Mouse (Mus musculus): ENCODE measurements around the gene Tex12.

Gene Tex12

DNA sequence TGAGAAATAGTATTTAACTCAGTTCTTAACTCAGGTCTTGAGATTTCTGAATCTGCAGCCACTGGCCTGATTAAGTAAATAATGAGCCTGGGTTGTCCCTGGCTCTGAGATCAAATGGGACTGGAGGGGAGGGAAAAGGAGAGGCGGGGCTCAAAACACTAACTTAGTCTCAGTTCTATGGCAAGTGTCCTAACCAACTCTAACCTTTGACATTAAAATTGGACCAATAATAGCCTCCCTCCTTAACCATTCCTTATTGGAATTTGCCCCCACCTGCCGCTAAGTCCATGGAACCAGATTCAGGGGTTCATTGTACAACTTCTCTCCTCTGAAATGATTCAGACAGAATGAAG, 6.1 kb downstream of the Tex12 start, which contains the start of gene Bco2:
Gene Bco2, minus strand, starts transcription at position 88 of the 353 bp plus-strand sequence.
- no peak for DNase-seq (ENCODE audit: low spot score)

DNA sequence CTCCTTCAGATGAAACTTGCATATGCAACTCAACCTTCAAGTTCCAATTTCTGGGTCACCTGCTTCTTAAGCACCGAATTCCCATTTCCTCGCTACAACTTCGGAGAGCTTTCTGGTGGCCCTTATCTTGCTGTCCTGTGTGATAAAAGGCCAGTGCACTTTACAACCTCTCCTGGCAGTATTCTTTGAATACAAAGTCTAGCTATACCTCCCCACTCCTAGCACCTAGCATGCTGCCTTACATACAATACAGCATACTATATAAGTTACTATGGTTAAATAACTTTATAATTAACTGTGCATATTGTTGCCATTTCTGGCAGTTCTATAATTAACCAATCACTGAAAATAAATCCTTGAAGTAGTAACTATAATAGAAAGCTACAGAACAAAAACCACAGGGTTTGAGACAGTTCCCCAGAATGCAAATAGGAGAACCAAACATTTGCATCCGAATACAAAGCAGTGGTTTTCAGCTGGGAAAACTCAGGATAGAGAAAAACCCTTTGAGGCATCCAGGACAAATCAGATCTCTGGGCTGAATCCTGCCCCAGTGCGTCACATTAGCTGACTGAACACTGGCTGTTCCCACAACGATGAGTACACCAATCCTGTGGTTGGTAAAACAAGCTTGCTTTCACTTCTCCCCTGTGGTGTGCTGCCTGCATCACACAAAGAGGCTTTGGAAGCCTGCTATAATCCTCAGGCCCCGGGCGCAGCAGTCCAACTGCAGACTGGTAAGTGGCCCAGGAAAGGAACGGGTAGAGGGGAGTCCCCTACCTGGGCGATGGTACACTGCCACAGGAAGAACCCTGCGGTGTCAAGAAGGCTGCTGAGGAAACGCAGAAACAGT, 6.7 kb downstream of the Tex12 start, which contains the start of gene Il18:
Gene Il18, plus strand, starts transcription at position 587 of the 853 bp plus-strand sequence.
- DNase-seq (ENCODE audit: low spot score), result no peak

DNA sequence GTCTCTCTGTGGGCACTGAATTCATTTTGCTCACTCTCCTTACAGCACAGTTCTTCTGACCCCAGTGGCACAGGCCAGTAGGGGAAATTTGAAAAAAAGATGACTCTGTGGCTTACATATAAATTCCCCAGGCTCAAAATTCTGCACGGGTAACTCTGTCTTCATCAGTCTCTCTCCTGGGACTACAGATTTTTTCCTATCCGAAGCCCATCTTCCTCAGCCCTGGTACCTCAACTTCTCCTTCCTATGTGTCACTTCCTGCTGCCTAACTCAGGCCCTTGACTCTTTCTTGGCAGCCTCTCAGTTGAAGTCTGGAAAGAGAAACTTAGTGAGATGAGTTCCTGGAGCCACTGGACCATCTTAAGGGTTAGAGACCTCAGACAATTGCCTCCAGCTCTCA, 7.6 kb downstream of the Tex12 start:
- DNase-seq (ENCODE audit: low spot score), result no peak

DNA sequence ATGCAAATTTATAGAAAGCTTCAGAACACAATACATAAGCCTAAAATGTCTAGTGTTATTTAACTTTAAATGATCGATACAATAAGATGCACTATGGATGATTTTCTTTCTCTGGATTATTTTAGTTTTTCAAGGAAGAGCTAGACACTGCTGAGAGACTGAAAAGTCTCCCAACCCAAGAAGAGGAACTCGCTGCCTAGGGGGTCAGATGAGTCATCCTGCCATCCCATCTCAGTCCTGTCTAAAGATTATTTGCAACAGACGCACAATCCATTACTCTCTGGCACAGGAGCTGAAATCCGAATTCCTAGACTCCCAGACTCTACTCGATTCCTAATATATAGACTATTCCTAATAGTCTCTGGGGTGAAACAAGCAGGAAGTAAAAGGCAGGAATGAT, 8.9 kb downstream of the Tex12 start:
- no peak for DNase-seq (ENCODE audit: low spot score)

DNA sequence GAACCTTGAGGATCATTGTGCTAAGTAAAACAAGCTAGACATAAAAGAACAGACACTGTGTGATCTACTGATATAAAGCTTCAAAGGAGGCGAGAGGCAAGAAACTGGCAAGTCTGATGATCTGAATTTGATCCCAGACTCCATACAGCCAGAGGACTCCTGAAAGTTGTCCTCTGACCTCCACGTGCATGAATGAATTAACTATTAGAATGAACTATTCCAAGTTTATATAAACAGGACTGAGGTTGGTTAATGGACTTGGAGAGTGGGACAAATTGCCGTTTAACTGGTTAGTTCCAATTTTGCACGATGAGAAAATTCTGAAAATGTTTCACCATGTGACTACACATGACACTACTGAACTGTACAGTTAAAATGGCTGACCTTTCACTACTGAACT, 12.2 kb downstream of the Tex12 start:
- no peak for DNase-seq (ENCODE audit: low spot score)

DNA sequence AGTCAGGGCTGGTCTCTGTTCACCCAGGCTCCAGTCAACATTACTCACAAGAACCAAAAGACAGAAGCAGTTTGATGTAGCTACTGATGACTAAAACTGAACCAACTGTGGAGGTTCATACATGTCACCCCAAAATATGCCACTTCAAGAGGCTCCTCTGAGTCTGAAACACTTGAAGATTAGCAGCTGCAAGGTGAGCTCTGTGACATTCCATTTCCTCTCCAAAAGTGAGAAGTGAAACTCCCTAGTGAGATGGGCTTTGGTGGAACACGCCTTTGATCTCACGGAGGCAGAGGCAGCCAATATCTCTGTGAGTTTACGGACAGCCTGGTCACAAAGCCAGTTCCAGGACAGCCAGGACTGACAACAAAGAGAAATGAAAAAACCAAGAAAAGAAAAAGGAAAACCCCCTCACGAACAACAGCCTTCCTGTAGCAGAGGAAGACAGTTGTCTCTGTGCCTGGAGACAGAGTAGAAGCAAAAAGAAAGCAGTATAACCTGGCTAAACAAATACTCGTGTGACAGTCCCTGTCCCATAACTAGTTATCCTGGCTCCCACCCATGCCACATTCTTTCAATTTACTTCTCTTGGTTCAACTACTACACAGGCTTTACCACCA, 13.2 kb downstream of the Tex12 start:
- DNase-seq (ENCODE audit: low spot score), result no peak

DNA sequence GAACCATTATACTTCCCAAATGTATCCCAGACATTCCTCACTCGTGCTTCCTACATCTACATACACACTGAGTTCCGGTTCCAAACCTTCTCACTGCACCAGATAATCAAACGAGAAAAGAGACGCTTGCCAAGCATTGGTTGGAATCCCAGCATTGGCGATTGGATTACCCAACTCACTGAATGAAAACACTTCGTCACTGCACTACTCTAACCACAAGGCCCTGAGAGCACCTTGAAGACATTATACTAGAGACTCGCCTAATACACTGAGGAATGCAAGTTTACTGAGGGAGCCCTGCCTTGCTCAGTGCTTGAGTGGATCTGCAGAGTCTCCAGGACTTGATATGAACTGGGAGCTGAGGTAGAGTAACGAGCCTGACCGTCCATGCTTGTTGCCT, 18.7 kb downstream of the Tex12 start:
- DNase-seq (ENCODE audit: low spot score), result no peak

DNA sequence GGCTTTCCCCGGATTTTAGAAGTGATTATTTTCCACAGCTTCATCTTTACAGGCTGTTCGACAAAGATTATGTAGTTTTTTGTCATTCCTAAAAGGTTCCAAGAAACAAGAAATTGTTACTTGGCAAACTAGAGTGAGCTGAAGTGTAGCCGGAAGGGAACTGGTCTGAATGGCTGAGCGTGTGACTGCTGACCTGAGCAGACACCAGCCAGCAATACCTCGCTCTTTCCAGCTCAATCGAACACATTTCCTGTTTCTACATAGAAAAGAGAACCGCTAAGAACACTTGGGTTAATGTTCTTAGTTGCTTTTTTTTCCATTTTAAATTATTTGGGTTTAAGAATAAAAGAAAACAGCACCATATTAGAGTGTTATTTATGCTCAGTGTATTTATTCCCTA, 21.0 kb downstream of the Tex12 start:
- DNase-seq (ENCODE audit: low spot score), result no peak

DNA sequence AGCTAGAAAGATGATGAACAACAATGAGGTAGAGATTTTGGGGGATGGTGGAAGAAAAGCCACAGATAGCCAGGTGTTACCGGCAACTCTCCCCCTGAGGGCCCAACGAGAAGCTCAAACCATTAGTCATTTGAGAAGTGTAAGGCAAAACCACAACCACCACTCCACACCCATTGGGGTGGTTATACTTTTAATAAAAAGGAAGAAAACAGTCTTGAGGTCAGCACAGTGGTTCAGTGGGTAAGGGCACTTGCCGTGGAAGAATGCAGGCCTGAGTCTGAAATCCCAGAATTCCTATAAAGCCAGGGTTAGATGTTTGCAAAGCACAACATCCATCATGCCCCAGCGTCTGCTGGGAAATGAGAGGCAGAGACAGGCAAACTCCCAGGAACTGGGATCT, 23.8 kb downstream of the Tex12 start:
- no peak for DNase-seq (ENCODE audit: low spot score)

DNA sequence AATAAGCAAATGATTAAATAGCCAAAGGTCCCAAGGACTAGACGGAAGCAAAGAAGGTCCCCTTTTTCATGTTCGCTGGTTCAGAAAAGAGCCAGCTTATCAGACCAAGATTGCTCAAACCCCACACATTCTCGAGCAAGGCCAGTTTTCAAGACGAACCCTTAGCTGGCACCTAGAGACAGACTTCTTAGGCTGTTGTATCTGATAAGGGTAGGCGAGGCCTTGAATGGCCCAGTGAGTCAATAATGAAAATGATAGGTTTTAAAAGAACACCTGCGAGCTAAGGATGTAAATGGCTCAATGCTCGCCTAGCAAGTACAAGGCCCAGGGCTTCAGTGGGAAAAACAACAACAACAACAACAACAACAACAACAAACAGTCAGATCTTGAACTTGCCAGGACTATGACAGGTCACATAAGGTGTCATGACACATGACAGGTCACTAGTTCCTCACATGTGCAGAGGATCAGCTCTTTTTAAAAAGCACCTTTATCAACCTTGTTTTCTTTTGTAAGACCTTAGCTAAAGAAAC, 24.5 kb downstream of the Tex12 start:
- DNase-seq (ENCODE audit: low spot score), result no peak

DNA sequence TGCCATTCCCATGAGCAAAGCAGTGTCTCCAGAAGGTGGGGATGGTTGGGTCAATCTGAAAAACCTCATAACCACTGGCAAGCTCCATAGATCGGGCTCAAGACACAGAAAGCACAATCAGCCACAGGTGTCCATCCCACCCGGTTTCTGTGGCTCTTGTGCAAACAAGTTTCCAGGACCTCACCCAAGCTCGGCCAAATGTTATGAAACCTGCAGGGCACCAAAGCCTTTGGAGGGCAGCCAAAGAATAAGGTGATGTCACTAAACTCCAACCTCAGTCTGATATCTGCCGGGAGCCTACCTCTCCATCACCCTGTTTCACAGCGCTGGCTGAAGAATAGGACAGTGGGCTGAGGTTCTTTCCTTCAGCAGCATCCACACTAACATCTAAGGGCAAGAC, 25.2 kb downstream of the Tex12 start:
- no peak for DNase-seq (ENCODE audit: low spot score)

DNA sequence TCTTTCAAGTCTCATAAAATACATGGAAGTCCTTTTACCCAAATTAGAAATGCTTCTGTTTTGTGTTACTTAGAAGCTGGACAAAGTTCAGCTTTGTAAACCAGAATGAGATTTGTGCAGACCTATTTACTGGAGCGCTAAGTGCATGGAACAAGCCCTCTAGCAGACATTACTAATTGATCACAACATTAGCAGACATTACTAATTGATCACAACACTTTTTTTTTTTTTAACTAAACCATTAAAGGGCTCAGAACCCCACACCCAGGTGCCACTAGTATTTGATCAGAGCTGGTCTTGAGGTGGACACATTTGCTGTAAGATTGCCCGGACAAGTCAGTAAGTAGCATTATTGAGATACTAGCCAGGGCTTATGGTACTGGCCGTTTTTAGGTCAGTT, 27.3 kb downstream of the Tex12 start:
- no peak for DNase-seq (ENCODE audit: low spot score)

DNA sequence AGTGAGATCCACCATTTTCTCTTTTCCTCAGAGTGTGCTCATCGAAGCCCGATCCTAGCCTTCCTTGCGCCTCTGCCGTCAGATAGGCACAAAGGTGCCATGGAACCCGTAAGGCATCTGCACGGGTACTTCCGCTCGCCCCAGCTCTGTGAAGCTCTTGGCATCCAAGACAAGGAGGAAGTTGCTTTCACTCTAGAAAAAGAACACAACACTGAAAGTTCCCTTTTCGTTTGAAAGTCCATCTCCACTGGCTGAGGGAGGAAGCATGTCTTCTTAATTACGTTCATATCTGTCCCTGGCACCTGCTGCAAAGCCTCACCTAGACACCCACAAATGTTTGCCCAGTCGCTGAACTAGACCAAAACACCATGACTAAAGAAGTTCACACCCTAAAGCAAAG, 27.8 kb downstream of the Tex12 start:
- no peak for DNase-seq (ENCODE audit: low spot score)

DNA sequence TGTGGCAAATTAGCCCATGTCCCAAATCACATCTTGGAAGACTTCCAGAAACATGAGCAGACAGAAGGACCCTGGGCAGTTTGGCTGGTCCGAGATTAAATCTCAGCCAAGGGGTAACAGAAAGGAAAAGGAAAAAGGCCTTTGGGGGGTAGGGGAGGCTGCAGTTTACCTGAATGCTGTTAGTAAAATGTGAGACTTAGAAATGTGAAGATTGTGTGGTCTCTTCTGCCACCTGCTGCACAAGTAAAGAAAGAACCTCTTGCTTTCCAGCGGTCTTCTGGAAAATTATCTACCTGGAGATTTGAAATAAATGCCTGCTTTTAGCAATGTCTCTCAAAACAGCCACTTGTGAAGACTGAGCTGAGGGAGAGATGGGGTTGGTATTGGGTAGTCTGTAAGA, 30.2 kb downstream of the Tex12 start:
- DNase-seq (ENCODE audit: low spot score), result no peak

DNA sequence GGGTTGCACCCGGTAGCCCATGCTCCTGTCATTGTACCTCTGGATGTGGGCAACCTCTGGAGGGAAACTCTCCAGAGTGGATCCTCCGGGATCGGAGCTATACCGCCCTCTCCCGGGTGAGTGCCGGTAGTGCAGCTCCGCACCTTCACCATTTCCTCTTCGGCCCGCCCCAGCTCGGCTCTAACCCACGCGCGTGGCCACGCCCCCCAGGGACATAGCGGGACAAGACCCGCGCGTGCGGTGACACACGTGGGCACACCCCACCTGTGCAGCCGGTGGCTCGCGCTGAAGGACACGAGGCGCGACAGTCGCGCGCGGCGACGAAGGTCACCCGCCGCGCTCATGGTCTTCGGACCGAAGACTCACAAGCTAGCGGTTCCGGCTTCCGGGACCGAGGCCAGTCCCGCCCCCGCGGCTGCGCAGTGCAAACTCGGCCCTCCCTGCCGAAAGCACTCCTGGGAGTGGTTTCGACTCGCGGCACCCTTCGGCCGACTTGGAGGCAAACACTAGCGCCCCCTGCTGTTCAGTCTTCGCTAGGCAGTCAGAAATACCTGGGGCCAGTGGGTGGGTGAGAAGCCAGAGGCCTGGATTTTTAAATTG, 32.7 kb downstream of the Tex12 start, which contains the start of gene Pts:
Gene Pts, minus strand, starts transcription at position 432 of the 600 bp plus-strand sequence.
- peak; percentile 94 for DNase-seq (ENCODE audit: low spot score)

DNA sequence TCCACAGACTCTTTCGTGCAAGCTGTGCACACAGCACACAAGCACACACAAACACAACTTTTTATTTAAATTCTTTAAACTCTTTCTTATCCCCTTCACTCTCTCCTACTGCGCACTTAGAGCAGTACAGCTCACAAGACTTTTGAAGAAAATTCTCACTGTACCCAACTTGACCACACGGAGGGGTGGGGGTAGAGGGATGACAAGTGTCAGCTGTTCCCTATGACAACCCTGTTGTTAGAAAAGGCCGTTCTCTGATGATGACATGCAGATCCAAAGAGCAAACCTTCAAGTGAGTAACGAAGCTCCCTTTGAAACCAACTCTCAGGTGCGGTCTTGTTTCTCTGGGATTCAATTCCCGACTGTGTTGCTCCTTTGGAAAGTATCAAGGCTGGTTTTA, 33.3 kb downstream of the Tex12 start:
- DNase-seq (ENCODE audit: low spot score), result no peak

DNA sequence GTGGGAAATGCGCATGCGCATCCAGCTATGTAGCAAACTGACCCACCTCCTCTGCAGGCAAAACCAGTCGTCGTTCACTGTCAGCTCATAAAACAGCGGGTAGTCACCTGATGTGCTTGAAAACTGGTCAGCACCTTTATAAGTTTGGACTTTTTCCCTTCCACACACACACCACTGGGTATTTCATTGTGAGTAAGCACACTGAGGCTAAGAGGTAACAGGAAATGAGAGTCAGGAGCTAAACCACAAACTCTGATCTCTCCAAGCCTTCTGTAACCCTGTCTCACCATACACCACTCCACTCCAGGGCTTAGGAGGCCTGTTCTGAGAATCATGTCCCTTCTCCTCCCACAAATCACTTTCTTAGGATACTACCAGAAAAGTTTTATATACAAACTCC, 35.5 kb downstream of the Tex12 start:
- no peak for DNase-seq (ENCODE audit: low spot score)

DNA sequence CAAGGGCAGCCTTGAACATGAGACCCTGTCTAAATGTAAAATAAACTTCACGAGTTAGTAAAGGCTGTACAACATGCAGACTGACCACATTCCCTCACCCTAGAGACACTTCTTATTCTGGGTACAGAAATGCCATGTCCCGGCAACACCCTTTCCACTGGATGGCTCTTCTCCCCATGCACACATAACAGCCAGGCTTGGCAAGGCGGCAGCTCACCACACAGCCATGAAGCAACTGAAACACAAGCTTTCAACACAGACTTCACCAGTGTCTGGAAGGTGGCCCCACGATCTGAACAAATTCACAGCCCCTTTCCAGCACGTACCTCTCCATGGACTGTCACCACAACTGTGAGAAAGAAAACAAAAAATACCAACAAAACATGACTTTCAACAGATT, 36.2 kb downstream of the Tex12 start:
- DNase-seq (ENCODE audit: low spot score), result no peak

DNA sequence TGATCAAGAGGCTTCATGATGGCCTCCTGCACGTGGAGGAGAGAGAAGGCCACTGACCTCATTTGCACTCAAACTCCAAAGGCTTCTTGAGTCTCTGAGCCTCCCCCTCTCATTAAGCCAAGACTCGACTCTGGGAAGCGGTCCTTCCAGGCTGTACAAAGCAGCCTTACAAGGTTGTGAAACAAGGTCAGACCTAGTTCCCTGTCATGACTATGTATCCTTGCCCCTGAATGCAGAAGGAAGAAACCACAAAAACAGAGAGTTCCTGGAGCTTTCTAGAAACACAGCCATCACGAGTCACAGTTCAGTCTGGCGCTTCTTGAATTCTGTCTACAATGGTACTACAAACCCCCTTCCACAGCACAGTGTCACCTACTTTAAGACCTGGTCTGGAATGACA, 38.6 kb downstream of the Tex12 start:
- no peak for DNase-seq (ENCODE audit: low spot score)

DNA sequence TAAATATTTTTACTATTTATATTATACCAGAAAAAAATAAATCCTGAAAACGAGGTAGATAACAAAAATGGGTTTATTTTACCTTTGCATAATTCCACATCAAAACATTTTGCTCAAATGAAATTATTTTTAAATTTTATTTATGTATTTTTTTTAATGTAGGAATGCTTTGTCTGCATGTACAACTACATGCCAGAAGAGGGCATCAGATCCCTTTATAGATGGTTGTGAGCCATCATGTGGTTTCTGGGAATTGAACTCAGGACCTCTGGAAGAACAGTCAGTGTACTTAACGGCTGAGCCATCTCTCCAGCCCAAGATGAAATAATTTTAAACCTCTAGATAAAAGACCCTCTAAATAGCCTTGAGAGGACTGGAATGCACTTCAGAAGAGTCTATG, 39.6 kb downstream of the Tex12 start:
- no peak for DNase-seq (ENCODE audit: low spot score)

DNA sequence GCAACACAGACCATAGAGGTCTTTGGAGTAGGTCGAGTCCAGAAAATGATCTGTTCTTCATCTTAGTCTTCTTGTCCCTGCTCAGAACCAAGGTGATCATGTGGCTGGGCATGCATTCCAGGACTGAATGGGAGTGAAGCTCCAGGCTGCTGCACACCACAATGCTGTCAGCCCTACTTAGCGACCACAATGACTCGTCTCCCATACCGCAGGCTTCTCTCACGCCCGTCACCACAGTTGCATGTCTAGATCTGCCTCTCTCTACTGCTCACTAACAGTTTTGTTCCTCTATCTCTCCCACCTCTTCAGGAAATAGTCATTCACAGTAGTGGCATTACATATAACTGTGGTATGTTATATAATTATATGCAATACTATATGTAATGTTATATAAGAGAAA, 40.4 kb downstream of the Tex12 start:
- no peak for DNase-seq (ENCODE audit: low spot score)

DNA sequence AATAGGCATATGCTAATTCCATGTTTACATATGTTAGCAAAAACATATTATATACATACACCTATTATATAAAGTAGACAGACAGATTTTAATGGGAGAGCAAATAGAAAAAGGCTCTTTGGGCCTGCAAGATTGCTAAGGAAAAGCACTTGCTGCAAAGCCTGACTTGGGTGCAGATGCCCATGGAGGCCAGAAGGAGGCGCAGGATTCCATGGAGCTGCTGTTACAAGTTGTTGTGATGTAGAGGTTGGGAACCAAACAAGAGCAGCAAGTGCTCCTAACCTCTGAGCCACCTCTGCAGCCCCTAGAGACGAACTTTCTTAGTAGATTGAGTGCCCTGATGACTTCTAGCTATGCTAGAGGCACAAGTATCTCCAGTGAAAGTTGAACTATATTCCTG, 42.3 kb downstream of the Tex12 start:
- no peak for DNase-seq (ENCODE audit: low spot score)

DNA sequence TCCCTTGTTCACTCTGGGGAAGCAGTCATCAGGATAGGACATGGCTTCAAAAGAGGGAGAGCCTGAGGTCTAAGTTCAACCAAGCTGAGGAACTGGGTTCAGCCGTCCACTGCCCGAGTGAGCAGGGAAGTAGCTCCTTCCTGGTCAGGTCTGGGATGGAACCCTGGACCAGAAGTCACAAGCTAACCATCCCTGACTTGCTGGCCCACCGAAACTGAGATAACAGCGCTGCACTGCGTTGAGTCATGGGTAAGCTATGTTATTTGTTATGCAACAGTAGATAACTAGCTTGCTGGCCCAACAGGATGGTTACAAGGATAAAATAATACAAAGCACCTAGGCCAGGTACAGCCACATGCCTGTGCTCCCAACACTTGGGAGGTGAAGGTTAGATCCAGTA, 45.7 kb downstream of the Tex12 start:
- DNase-seq (ENCODE audit: low spot score), result no peak

Data from urinary bladder, postnatal 10 days (tissue).